Mouse (Mus musculus): ENCODE results near the gene Gm4302. TPM values are rescaled to one million over a fixed set of nuclear protein-coding genes. Genes with fewer than 3 reads are reported as not detected.

Gm4302 gene
- polyA plus RNA-seq (2017; shearing (Covaris generic)), result not detected

DNA sequence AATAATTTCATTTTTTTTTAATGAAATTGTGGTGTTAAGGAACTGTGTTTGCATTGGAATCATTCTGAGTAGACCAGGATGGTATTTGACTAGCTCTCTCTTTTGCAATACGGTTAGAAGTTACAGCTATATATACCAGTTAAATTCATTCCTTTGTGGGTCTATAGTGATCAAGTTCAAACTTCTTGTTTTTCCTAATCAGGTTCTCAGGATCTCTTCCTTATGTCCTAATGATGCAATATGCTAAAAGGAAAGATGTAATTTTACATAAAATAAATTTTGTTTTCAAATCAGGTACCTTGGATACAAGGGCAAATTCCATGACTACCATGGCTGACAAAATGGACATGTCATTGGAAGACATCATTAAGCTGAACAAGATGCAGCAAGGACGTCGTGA is at the start of gene Gm4302:
Gene Gm4302 (plus strand): TSS at position 301 of the 400 bp plus-strand sequence.

DNA sequence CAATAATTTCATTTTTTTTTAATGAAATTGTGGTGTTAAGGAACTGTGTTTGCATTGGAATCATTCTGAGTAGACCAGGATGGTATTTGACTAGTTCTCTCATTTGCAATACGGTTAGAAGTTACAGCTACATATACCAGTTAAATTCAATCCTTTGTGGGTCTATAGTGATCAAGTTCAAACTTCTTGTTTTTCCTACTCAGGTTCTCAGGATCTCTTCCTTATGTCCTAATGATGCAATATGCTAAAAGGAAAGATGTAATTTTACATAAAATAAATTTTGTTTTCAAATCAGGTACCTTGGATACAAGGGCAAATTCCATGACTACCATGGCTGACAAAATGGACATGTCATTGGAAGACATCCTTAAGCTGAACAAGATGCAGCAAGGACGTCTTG is 5.3 kb upstream of the Gm4302 start, which contains the start of gene Gm4301:
Gene Gm4301 (plus strand): TSS at position 301 of the 400 bp plus-strand sequence.

DNA sequence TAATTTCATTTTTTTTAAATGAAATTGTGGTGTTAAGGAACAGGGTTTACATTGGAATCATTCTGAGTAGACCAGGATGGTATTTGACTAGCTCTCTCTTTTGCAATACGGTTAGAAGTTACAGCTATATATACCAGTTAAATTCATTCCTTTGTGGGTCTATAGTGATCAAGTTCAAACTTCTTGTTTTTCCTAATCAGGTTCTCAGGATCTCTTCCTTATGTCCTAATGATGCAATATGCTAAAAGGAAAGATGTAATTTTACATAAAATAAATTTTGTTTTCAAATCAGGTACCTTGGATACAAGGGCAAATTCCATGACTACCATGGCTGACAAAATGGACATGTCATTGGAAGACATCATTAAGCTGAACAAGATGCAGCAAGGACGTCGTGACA is 5.0 kb downstream of the Gm4302 start, which contains the start of gene Gm4303:
Gene Gm4303 (plus strand): TSS at position 301 of the 400 bp plus-strand sequence.

DNA sequence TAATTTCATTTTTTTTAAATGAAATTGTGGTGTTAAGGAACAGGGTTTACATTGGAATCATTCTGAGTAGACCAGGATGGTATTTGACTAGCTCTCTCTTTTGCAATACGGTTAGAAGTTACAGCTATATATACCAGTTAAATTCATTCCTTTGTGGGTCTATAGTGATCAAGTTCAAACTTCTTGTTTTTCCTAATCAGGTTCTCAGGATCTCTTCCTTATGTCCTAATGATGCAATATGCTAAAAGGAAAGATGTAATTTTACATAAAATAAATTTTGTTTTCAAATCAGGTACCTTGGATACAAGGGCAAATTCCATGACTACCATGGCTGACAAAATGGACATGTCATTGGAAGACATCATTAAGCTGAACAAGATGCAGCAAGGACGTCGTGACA is 10.2 kb downstream of the Gm4302 start, which contains the start of gene Gm4305:
Gene Gm4305 (plus strand): TSS at position 301 of the 400 bp plus-strand sequence.

DNA sequence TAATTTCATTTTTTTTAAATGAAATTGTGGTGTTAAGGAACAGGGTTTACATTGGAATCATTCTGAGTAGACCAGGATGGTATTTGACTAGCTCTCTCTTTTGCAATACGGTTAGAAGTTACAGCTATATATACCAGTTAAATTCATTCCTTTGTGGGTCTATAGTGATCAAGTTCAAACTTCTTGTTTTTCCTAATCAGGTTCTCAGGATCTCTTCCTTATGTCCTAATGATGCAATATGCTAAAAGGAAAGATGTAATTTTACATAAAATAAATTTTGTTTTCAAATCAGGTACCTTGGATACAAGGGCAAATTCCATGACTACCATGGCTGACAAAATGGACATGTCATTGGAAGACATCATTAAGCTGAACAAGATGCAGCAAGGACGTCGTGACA is 20.4 kb downstream of the Gm4302 start, which contains the start of gene Gm4307:
Gene Gm4307 (plus strand): TSS at position 301 of the 400 bp plus-strand sequence.

DNA sequence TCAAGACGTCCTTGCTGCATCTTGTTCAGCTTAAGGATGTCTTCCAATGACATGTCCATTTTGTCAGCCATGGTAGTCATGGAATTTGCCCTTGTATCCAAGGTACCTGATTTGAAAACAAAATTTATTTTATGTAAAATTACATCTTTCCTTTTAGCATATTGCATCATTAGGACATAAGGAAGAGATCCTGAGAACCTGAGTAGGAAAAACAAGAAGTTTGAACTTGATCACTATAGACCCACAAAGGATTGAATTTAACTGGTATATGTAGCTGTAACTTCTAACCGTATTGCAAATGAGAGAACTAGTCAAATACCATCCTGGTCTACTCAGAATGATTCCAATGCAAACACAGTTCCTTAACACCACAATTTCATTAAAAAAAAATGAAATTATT is 41.8 kb downstream of the Gm4302 start, which contains the start of gene Gm4312:
Gene Gm4312 (minus strand): TSS at position 101 of the 400 bp plus-strand sequence.

Other genes with a start within 250 kb of the Gm4302 start
- not detected for gene Gm4301, start 5.2 kb upstream of the Gm4302 start, polyA plus RNA-seq (2017; shearing (Covaris generic))
- not detected for gene Gm4303, start 5.1 kb downstream of the Gm4302 start, polyA plus RNA-seq (2017; shearing (Covaris generic))
- gene Gm4305, start 10.3 kb downstream of the Gm4302 start, polyA plus RNA-seq (2017; shearing (Covaris generic)), result not detected
- not detected for gene Gm4307, start 20.5 kb downstream of the Gm4302 start, polyA plus RNA-seq (2017; shearing (Covaris generic))
- gene Gm4312, start 41.7 kb downstream of the Gm4302 start, polyA plus RNA-seq (2017; shearing (Covaris generic)), result not detected
- gene Tmtc3, start 146.5 kb downstream of the Gm4302 start, polyA plus RNA-seq (2017; shearing (Covaris generic)), result 6.1 TPM
- gene Cep290, start 146.7 kb downstream of the Gm4302 start, polyA plus RNA-seq (2017; shearing (Covaris generic)), result 5.1 TPM
- gene 4930430F08Rik, start 249.6 kb downstream of the Gm4302 start, polyA plus RNA-seq (2017; shearing (Covaris generic)), result 11.3 TPM
- gene 1700017N19Rik, start 249.6 kb downstream of the Gm4302 start, polyA plus RNA-seq (2017; shearing (Covaris generic)), result not detected